Mouse (Mus musculus): ENCODE results near the gene Dhx32.

DNA sequence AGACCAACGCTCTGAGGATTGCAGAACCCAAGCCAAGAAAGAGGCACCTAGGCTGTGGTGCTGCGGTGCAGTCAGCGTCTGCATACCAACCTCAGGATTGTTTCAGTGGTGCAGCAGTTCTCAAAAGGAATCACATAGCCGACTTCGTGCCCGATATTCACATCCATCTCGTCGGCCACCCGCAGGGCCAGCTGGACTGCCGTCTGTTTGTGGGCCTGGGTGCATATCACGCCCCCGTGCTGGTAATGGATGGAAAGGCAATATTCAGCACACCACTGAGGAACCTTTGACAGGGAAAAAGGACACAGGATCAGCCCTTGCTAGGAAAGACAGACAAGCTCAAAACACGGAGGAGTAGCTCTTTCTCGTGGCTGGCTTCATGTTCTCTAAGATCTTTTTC, 33.8 kb downstream of the Dhx32 start:
- TF ChIP-seq POLR2A (IDR thresholded peaks at IDR 0.05; ENCODE audit: extremely low read depth, insufficient read depth, low read length) (no peak), CTCF (IDR thresholded peaks at IDR 0.05; ENCODE audit: extremely low read depth, insufficient read depth, low read length) (no peak)
